Mouse (Mus musculus): ENCODE results near the gene Cnot2. TPM values are rescaled to one million over a fixed set of nuclear protein-coding genes. Genes with fewer than 3 reads are reported as not detected.

The Cnot2 gene
- total RNA-seq, 2 experiments from 2014 or later, result 60.0 to 75.3 TPM

DNA sequence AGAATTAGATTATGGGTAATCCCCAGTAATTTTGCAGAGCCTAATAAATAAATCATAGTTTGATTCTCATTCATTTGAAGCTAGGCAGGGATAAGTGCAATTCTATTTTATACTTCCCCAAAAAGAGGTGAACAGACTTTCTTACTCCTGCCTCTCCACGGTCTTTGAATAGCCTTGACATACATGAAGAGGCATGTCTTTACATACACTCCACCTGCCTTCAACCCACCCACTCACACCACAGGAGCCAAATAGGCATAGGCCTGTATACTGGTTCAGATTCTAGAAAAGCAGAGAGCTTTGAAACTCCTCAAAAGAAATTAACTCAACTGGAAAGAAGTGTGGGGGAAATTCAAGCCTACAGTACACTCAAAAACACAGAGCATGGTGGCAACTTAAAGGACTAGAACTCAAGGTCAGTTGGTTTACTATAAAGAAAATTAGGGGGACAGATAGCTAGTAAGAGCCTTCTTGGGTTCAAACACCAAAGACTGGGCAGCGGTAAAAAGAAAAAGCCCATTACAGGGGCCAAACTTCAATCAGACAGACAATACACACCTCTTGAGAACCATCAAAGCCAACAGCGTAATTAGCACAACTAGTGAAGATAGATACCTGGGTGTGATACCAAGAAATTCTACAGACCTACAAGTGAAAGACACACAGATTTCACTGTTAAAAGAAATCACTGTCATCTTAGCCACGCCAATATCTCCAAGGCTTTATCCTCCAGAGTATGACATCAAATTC is 18.4 kb downstream of the Cnot2 start:
- no peak for DNase-seq

DNA sequence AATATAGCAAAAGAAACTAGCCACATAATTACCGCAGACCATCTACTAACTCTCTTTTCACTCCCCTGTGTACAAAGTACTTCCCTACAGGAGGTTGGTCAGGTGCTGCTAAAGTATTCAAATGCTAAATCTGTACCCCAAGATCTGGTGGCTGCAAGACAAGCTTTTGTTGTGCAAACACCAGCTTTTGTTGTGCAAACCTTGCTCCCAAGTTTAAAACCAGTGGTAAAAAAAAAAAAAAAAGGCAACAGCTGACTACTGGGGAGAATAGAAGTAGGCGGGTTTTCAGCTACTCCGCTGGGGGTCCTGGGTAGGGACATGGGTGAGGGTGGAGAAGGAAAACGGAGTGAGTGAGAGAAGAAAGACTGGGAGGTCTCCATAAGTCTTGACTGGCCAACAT is 19.1 kb downstream of the Cnot2 start:
- no peak for DNase-seq

DNA sequence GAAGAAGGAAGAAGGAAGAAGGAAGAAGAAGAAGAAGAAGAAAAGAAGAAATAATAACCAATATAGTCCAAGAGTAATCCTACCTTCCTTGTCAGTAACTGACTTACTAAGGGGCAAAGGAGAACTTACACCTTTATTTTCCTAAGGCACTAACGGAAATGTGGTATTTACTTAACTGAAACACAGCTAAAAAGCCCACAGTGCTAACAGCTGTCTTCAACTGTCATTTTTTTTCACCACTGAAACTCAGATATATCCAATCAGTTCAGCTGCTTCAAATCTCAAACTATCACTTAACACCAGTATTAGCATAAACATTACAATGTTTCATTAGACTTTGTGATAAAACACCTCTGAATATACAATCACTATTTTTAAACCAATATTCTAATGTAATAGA is 22.1 kb downstream of the Cnot2 start:
- no peak for DNase-seq

DNA sequence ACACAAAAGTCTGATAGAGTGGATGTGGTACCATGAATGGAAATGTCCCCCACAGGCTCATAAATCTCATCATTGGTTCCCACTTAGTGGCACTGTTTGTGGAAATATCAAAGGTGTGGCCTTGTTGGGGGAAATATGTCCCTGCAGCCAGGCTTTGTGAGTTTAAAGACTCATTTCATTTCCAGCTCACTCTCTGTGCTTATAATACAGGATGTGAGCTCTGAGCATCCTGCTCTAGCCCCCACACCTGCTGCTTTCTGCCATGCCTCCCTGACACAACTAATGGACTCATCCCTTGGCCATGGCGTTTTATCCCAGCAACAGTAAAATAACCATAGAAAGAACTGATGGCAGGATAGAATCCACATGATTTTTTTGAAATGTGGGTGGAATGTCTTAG is 24.1 kb downstream of the Cnot2 start:
- DNase-seq, result no peak

DNA sequence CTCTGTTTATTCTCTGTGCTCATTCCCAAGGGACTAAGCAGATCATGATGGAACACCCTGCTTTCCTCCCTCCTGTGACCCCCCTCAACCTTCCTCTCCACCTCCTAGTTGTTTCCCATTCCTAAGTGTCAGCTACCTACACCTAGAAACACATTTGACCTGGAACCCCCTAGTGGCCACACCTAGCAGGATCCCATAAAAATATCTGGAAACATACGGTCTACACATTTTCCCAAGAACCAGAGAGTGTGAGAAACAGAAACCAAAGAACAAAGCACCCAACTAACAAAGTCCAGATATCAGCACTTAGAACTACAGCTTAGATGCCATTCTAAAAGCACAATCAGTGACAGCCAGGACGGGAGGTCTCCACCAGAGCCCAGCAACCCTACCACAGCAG is 26.9 kb downstream of the Cnot2 start:
- DNase-seq, result no peak

DNA sequence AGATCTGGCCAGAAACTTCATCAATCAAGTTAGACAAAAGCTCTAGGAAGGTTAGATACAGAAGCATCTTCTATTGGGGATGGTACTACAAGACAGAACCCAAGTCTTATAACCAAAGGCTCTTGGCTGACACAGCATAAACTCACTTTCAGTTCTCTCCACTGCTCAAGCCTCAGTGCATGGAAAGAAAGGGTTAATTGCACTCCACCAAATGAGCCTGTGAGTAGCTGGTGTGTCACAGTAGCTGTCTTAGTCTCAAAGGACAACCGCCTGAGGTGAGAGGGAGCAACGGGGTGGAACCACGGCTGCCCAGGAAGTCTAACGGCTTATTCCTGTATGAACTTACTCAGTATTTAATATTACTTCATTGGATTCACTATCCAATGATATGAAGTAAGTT is 33.4 kb downstream of the Cnot2 start:
- DNase-seq, result no peak

DNA sequence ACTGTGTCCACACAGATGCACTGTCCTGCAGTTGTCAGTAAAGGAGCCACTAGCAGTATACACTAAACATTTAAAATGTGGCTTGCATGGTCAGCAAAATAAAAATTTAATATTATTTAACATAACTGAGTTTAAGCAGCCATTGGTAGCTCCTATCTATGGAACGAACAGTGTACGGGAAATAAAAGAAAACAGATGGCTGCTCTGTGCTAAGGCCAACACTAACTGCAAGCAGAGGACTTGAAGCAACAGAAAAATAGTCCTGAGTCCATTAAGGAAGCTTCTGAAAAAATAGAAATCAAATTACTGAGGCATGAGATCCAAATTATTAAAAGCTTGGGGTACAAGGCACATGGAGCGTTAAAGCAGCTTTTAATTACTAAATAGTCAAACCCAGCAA is 35.1 kb downstream of the Cnot2 start:
- DNase-seq, result no peak

DNA sequence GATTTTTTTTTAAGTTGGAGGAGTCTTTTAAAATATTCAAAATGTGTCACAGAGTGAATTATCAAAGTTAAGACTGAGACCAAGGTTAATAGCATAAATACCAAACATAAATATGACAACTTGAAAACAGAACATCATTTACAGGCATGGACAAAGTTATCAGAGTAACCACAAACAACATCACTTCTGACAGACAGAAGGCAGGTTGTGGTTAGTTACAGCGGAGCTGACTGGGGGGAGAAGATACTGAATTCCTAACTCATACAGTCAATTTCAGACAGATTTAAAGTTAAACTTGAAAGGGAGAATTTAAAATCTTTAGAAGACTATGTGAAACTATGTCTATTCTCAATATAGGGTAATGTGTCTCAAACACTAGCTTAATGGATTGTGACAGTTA is 38.2 kb downstream of the Cnot2 start:
- no peak for DNase-seq

DNA sequence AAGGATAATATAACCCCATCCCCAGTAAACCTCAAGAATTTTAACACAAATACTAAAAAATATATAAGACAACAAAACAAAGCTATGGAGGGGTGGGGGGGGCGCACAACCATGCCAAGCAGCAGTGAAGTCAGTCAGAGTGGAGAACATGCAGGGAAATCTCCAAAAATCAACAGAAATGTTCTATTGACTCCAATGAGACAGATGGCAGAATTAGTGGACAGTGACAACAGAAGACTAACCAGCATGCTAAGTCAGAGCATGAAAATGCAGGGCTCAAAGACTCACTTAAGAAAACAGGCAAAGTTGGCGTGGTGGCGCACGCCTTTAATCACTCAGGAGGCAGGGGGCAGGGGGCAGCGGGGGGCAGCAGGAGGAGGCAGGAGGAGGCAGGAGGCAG is 40.6 kb downstream of the Cnot2 start:
- no peak for DNase-seq

DNA sequence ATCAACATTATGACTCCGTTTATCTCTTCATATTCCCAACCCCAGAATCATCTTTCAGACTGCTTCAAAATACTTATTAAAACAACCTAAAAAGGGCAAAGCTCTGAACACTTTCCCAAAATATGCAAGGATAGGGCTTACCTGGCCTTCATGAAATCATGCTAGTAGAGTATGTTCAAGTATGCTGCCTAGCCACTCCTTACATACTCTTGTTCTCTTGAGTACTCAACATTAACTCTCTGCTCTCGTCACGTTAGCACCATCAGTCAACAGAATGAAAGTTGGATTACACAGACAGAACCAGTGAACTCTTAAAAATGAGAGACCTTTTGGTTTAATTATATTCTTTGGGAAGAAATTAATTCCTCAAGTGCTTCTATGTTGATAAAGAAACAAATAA is 43.8 kb downstream of the Cnot2 start:
- no peak for DNase-seq

DNA sequence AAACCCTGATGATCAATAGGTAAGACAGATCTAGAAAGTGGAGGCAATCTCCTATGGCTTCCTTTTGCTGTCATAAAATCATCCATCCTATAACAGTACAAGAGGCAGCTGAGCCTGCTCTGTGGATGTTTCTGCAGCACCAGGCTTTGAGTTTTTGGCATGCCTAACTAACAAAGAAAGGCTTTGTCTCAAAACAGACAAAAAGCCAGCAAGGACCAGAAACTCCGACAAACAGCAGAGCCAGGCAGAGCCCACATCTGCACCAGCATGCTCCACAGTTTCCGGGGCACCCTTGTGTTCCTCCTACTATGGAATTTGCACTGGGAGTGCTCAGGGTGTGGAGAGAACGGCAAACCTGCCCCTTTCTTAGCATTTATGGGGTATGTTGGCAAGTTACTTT is 47.0 kb downstream of the Cnot2 start:
- no peak for DNase-seq

DNA sequence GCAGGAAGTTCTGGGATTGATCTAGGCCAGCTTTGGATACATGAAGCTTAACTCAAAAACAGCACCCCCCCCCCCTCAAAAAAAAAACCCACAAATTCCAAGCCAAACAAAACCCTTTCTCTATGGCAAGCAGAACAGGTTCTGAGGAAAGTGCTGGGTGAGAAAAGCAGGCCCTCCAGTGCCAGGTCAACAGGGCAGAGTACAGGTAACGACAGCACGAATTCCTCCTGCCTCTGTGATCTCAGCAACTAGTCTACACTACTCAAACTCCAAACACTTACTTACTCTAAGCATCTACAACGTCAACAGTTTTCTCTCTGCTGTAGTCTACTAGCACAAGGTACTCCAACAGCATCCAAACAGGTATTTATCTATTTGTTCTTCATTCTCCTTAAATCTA is 48.8 kb downstream of the Cnot2 start:
- no peak for DNase-seq

DNA sequence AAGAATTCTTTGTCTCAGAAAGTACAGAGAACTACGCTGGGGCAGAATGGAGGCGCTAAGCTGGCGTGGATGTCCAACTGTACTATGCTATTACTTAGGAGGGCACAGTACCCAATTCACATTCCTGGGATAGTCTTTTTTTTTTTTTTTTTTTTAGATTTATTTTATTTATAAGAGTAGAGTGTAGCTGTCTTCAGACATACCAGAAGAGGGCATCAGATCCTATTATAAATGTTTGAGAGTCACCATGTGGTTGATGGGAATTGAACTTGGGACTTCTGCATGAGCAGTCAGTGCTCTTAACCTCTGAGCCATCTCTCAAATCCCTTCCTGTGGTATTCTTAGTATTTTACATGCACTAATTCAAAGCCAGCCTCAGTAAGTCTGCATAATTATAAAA is 50.2 kb downstream of the Cnot2 start:
- no peak for DNase-seq

DNA sequence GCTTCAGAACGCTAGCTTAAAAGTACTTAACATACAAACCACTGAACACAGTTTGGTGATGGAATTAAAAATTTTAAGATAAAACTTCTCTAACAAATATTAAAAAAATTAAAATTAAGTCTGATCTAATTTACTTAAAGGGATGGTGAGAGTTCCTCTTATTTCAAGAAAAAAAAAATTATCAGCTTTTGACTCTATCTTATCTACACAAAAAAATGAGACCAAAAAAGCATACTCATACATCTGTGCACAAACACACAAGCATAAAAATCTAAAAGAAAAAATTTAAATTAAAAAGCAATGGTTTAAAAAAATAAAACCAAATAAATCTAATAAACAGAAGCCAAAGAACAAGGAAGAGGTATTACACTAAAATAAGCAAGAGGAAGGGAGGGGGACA is 61.7 kb downstream of the Cnot2 start:
- DNase-seq, result no peak

DNA sequence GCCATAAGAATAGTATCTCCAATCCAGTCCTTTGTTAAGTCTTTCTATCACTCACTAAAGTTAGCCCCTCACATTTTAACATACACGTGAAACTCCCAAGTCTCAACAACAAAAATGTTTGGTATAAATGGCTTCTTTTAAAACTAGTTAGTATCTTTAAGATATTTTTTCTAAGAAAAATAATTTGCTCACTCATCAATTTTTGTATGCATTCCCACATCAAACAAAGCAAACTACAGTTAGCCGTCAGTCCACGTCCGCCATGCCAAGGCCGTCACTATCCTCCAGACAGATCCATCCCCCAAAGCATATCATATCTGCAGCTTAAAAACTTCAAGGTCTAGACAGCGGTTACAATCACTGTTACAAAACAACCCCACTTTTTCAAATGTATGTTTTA is 65.7 kb downstream of the Cnot2 start:
- DNase-seq, result no peak

DNA sequence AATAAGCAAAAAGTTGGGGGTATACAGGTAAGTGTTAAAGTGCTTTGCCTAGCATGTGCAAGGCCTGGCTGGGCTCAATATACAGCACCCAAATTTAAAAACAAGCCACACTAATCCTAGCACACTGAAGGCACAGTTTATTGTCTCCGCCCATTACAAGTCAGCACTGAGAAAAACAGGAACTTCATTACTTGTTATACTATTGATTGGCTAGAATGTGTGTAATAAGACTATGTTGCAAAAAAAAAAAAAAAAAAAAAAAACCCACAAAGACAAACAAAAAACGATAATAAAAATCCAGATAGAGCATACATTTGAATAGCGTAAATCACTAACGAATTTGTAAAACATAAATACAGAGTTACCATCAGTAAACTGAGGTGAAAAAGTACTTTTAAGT is 66.2 kb downstream of the Cnot2 start:
- DNase-seq, result no peak

DNA sequence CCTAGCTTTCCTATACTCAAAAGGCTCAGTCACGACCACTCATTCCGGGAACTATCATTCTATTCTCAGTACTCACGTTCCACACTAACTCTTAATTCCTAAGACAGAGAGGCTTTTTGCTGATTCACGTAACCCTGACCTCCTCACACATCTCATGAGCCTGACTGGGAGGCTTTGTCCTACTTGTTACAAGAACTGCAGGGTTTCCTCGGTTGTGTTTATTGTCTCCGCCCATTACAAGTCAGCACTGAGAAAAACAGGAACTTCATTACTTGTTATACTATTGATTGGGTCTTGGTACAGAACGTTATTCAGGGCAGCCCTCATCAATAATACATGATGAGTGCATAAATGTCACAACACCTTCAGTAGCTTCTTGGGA is 68.1 kb downstream of the Cnot2 start:
- no peak for DNase-seq

DNA sequence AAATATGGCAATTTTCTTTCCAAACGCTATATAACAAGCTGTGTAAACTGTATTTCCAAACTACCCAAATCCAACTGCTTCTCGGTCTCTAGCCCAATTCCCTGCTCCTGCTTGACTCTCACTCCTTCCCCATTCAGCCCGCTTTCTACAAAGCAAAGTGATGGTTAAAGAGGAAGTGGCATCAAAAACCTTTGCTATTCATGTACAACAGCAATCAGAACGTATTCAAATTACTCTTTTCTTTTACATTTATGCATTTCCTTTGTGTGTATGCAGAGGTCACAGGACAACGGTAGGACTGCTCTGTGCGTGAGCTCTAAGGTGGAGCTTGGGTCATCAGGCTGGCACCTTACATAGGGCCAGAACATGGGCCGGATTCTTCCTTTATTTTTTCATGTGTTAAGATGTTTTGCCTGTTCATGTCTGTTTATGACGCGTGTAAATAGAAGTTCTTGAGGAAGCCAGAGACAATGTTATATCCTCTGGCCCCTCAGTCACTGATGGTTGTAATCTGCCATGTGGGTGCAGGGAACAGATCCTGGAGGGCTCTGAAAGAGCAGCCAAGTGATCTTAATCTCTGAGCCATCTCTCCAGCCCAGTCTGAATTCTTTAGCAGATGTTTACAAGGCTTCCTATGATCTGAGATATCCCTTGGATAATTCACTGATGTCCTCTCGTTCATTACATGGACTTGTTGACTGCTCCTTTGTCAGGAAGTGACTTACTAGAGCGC is 68.6 kb downstream of the Cnot2 start:
- no peak for DNase-seq

DNA sequence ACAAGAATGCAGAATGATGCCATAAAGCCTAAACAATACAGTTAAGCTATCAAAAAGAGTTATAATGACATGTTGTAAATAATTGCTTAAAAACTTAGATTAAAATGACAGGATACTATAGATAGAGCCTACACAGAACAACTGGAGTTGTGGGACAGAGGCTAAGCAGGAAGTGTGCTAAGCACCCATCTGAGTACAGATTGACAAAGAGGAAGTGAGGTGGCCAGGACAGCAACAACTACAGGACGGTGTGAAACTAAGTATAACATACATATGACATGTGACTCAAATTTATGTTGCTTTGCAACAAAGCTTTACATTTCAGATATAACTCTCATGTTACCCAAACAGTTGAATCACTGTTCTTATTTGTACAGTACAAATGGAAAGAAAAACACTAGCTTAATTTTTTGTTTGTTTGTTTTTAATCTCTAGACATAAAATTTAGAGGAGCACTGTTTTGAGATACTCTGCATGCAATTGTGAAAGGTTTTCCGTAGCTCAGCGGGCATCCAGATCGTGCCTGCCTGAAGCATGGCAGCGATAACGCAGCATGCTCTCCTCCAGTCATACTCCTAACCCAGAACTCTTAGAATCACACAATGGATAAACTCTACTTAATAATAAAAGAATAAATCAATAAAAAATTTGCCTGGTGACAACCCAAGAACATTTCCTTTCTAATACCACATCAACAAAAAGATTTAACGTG is 75.9 kb downstream of the Cnot2 start:
- DNase-seq, result no peak

DNA sequence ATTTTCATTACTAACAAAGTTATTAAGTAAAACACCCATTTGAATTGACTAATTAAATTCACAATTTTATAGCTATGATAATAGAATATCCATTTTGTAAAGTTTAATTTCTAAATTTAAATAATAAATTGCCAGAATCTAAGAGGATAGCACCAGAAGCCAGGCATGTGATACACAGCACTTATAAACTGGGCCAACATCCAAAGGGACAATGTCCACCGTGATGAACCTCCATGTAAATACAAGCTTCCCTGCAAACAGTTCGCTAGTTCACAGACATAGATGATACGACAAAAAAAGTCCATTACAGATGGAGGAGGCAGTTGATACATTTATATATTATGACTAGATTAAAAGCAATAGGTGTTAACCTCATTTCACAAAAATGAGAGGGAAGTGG is 88.5 kb downstream of the Cnot2 start:
- DNase-seq, result no peak

DNA sequence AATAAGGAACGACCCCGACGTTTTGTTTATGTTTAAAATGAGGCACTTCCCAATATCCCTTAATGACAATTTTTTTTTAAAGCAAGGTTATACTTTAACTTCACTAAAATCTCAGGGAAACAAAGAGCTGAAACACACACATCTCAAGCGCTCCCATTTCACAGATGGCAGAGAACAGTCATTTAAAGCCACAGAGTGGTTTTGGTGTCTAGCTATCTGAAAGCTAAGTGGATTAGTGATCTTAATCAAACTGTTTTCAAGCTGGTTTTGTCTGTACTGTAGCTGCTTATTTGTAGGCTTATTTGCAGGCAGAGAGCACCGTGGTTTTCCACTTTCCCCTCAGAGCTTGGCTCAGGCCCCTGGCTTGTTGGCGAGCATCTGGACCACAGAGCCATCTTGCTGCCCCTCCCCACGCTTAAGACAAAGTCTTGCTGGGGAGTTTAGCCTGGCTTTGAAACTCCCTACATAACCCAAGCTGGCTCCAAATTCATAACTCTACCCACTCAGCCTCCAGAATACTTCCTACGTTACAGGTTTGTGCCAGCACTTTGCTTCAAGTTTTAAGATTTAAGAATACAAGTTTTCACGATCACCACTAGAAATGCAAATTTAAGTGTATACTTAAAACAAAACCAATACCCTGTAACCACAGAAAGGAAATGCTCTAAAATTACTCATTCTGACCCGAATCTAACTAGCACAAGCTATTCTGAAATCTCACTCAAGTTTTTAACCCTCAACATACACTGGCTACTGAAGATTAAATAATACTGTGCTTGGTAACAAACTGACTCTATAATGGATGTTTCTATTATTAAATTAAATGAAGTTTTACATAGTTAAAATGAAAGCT is 94.2 kb downstream of the Cnot2 start:
- no peak for DNase-seq

DNA sequence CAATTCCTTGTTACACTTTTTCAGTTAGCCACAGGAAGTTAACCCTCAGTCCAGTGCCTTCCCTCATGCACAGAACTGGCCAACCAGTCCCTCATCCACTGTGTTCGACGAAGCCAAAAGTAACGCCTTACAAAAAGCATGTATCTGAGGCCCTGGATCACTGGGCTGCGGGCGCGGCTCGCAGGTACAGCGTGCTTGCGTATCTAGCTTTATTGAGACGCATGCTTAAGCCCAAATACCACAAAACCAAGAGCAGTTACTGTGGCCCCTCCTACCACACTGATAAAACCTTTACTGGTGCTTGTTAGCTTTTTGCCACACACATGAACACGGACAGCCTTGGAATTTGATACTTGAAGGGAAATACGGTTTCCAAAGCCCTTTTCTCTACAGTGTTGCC is 99.4 kb downstream of the Cnot2 start:
- DNase-seq, result no peak

DNA sequence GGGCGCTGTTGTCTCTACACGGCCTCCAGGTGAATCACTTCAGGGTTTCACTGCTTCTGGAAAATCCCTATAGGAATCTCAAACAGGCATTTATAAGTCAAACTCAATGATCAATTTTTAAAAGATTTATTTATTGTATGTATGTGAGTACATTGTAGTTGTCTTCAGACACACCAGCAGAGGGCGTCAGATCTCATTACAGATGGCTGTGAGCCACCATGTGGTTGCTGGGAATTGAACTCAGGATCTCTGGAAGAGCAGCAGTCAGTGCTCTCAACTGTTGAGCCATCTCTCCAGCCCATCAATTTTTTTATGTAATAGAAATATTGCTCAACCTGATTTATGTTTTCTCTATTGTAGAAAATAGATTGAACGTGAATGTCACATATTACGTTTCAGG is 100.3 kb downstream of the Cnot2 start:
- DNase-seq, result no peak

All from adrenal gland, postnatal 10 days (tissue).